ENCODE assay signal across 8 mouse cellular contexts in genomic region chr1:92933611-92934010, GRCm38 (mm10). TPM values are rescaled to one million over a fixed set of nuclear protein-coding genes. Genes with fewer than 3 reads are reported as not detected.
DNase-seq lines count a peak whose midpoint lies in the region; ATAC-seq and TF ChIP-seq lines count a peak whose summit lies in the region.

No protein-coding gene starts in this region.

- TF ChIP-seq POLR2A in MEL (IDR thresholded peaks at IDR 0.05; ENCODE audit: control insufficient read depth in 1 of 2, insufficient read depth in 1 of 2, low read depth in 1 of 2, low read length in 2 of 2, poor library complexity in 1 of 2) = no peak

- H3K27me3 ChIP-seq in heart, embryonic 15.5 days = peaks cover 5% of the 10 kb centered on the region; the same call in 1 of the 2 replicates
- no peaks in the 10 kb centered on the region for H3K27me3 ChIP-seq in MEL (ENCODE audit: control insufficient read depth in 1 of 2, insufficient read depth in 2 of 2, low read length in 2 of 2)
- H3K27me3 ChIP-seq in hindbrain, embryonic 12.5 days = peaks cover 3% of the 10 kb centered on the region; the same call in 1 of the 2 replicates
- peaks cover 15% of the 10 kb centered on the region; the same call in 1 of the 2 replicates for H3K27me3 ChIP-seq in midbrain, embryonic 12.5 days

- H3K36me3 ChIP-seq in heart, embryonic 15.5 days = peaks cover 4% of the 10 kb centered on the region; the same call in 1 of the 2 replicates
- peaks cover 0 to 13% of the 10 kb centered on the region in 2 experiments; a peak in 2 of 4 replicates for H3K36me3 ChIP-seq in MEL (ENCODE audit: control insufficient read depth in 1 of 2, insufficient read depth in 2 of 2, low read length in 2 of 2)
- peaks cover 7% of the 10 kb centered on the region for H3K36me3 ChIP-seq in hindbrain, embryonic 12.5 days
- peaks cover 8% of the 10 kb centered on the region for H3K36me3 ChIP-seq in midbrain, embryonic 12.5 days

- TF ChIP-seq CTCF in MEL (IDR thresholded peaks at IDR 0.05 in 2 of 3, conservative IDR thresholded peaks at IDR 0.05 in 1 of 3; ENCODE audit: control insufficient read depth in 1 of 3, insufficient read depth in 1 of 3, low read depth in 2 of 3, low read length in 3 of 3, poor library complexity in 1 of 3, severe bottlenecking in 1 of 3) = no peak

- TF ChIP-seq EP300 in MEL (IDR thresholded peaks at IDR 0.05; ENCODE audit: low read depth in 1 of 2, low read length in 2 of 2) = no peak

- H3K9me3 ChIP-seq in heart, embryonic 15.5 days (replicated peaks) = 0 out of 2 replicates have a peak, but pooled peaks cover 2% of the 10 kb centered on the region
- H3K9me3 ChIP-seq in MEL (replicated peaks; ENCODE audit: insufficient read depth, low read length) = no peaks in the 10 kb centered on the region
- no peaks in the 10 kb centered on the region for H3K9me3 ChIP-seq in hindbrain, embryonic 12.5 days (replicated peaks)
- no peaks in the 10 kb centered on the region for H3K9me3 ChIP-seq in midbrain, embryonic 12.5 days

- intact Hi-C loops in heart, postnatal 25 days (cut with DNase I) = loop anchor here (2.0 to 10.0 kb wide), 2 partner anchors 23 to 411 kb away; partner anchors contain the start of genes Pask, Ppp1r7 and Rnpepl1

- H3K4me2 ChIP-seq in heart, embryonic 15.5 days = peak overlapping the region; percentile 85
- peak overlapping the region; percentile 84 for H3K4me2 ChIP-seq in hindbrain, embryonic 12.5 days (replicated peaks)
- H3K4me2 ChIP-seq in midbrain, embryonic 12.5 days (replicated peaks) = peak overlapping the region; percentile 67

- peak overlapping the region; percentile 97 for H3K27ac ChIP-seq in heart, embryonic 15.5 days
- H3K27ac ChIP-seq in MEL (ENCODE audit: control insufficient read depth, low read depth, low read length) = peak overlapping the region; percentile 90
- H3K27ac ChIP-seq in hindbrain, embryonic 12.5 days = peak overlapping the region; percentile 94
- peak overlapping the region; percentile 97 for H3K27ac ChIP-seq in midbrain, embryonic 12.5 days (replicated peaks)

- no peak for TF ChIP-seq RAD21 in MEL (IDR thresholded peaks at IDR 0.05; ENCODE audit: low read depth, low read length)

- DNase-seq in heart, postnatal 25 days (ENCODE audit: low spot score) = no peak
- peak; percentile 81 for DNase-seq in MEL (ENCODE audit: low read depth, low spot score)
- no peak for DNase-seq in gastrocnemius, postnatal 4 days (ENCODE audit: low spot score in 2 of 2)
- DNase-seq in kidney, adult 9 months = no peak

- H3K79me2 ChIP-seq in MEL (ENCODE audit: control insufficient read depth, insufficient read depth, low read length, poor library complexity) = peaks cover 12% of the 10 kb centered on the region

- peak overlapping the region; percentile 54 for H3K9ac ChIP-seq in heart, embryonic 15.5 days
- peak overlapping the region; percentile 80 for H3K9ac ChIP-seq in MEL (ENCODE audit: control insufficient read depth, low read depth, low read length, poor library complexity, severe bottlenecking)
- peak overlapping the region; percentile 80 for H3K9ac ChIP-seq in hindbrain, embryonic 12.5 days
- H3K9ac ChIP-seq in midbrain, embryonic 12.5 days (replicated peaks) = peak overlapping the region; percentile 85

- peaks cover 32% of the 10 kb centered on the region for H3K4me1 ChIP-seq in heart, embryonic 15.5 days (replicated peaks)
- peaks cover 4 to 22% of the 10 kb centered on the region in 2 experiments for H3K4me1 ChIP-seq in MEL (ENCODE audit: control insufficient read depth in 1 of 2, insufficient read depth in 2 of 2, low read length in 2 of 2)
- H3K4me1 ChIP-seq in hindbrain, embryonic 12.5 days = peaks cover 28% of the 10 kb centered on the region
- peaks cover 27% of the 10 kb centered on the region for H3K4me1 ChIP-seq in midbrain, embryonic 12.5 days

- 69% methylated on average over 4 of the region's 4 CpGs for WGBS in heart, embryonic 15.5 days
- 84% methylated on average over 4 of the region's 4 CpGs for WGBS in hindbrain, embryonic 12.5 days
- 72% methylated on average over 4 of the region's 4 CpGs for WGBS in midbrain, embryonic 12.5 days

- ATAC-seq in heart, embryonic 15.5 days (replicated peaks; ENCODE audit: insufficient number of reproducible peaks, insufficient read depth, low FRiP score, low read depth) = no peak
- no peak for ATAC-seq in hindbrain, embryonic 12.5 days (ENCODE audit: low FRiP score)
- ATAC-seq in midbrain, embryonic 12.5 days (ENCODE audit: low FRiP score, low read depth) = no peak
- ATAC-seq in activated CD4-positive, CD25-positive, alpha-beta regulatory T cell, adult 4 months = no peak

- peak overlapping the region; percentile 74 for H3K4me3 ChIP-seq in heart, embryonic 15.5 days
- H3K4me3 ChIP-seq in MEL (ENCODE audit: control insufficient read depth in 1 of 2, insufficient read depth in 1 of 2, low read depth in 2 of 2, low read length in 2 of 2) = peak overlapping the region; percentile 63 to 85
- H3K4me3 ChIP-seq in hindbrain, embryonic 12.5 days = peak overlapping the region; percentile 84
- peak overlapping the region; percentile 82 for H3K4me3 ChIP-seq in midbrain, embryonic 12.5 days

TF ChIP-seq in MEL, 35 proteins besides CTCF, POLR2A, EP300 and RAD21:
- TF ChIP-seq GATA1 (IDR thresholded peaks at IDR 0.05; ENCODE audit: low read depth, low read length) (no peak), TBP (IDR thresholded peaks at IDR 0.05; ENCODE audit: low read depth, low read length) (0 out of 2 replicates have a peak, but pooled peaks have one; percentile 39)

RNA-seq across cellular contexts. Expression of gene Capn10, which starts 0.6 kb away (rescaled TPM):
- polyA plus RNA-seq in heart, embryonic 15.5 days (2015; fragmentation: Nextera tagmentation; extraction: Ambion mirVana) = 21.7 and 23.6 TPM in 2 replicates
- 1 to 10 TPM; 6.9 TPM for total RNA-seq in heart, postnatal 25 days (2021)
- 30.5 and 30.7 TPM in 2 replicates for total RNA-seq in MEL (2012; rRNA removed)
- polyA plus RNA-seq in MEL (2012; ENCODE audit: insufficient read depth in 1 of 2, insufficient read length in 2 of 2, low read depth in 1 of 2, low replicate concordance in 2 of 2, missing spikeins in 1 of 2) = 10 to 100 TPM in 1 of 2 experiments, not detected in 1; 43.3 TPM
- polyA plus RNA-seq in hindbrain, embryonic 12.5 days (2016; fragmentation: Nextera tagmentation; extraction: Ambion mirVana) = 54.7 and 56.3 TPM in 2 replicates
- 55.2 TPM in 2 replicates for polyA plus RNA-seq in midbrain, embryonic 12.5 days (2016; fragmentation: Nextera tagmentation; extraction: Ambion mirVana)
- polyA plus RNA-seq in activated CD4-positive, CD25-positive, alpha-beta regulatory T cell, adult 4 months (2017; shearing (Covaris generic)) = 1 to 10 TPM; 4.0 to 8.0 TPM
- 10 to 100 TPM; 12.6 to 13.8 TPM for total RNA-seq in gastrocnemius, postnatal 4 days (2021)

RNA-seq across cellular contexts. Expression of gene Gpr35, which starts 17.1 kb away (rescaled TPM):
- polyA plus RNA-seq in heart, embryonic 15.5 days (2015; fragmentation: Nextera tagmentation; extraction: Ambion mirVana) = 0.43 and 0.94 TPM in 2 replicates
- total RNA-seq in heart, postnatal 25 days (2021) = under 1 TPM; 0.36 to 0.75 TPM
- total RNA-seq in MEL (2012; rRNA removed) = not detected in 2 replicates
- under 1 TPM in 1 of 2 experiments, not detected in 1; 0.22 TPM for polyA plus RNA-seq in MEL (2012; ENCODE audit: insufficient read depth in 1 of 2, insufficient read length in 2 of 2, low read depth in 1 of 2, low replicate concordance in 2 of 2, missing spikeins in 1 of 2)
- 0.10 and 0.41 TPM in 2 replicates for polyA plus RNA-seq in hindbrain, embryonic 12.5 days (2016; fragmentation: Nextera tagmentation; extraction: Ambion mirVana)
- polyA plus RNA-seq in midbrain, embryonic 12.5 days (2016; fragmentation: Nextera tagmentation; extraction: Ambion mirVana) = 0.27 and 0.45 TPM in 2 replicates
- under 1 TPM; 0.21 to 0.61 TPM for polyA plus RNA-seq in activated CD4-positive, CD25-positive, alpha-beta regulatory T cell, adult 4 months (2017; shearing (Covaris generic))
- total RNA-seq in gastrocnemius, postnatal 4 days (2021) = under 1 TPM; 0.13 to 0.66 TPM

RNA-seq across cellular contexts. Expression of gene Rnpepl1, which starts 23.0 kb away (rescaled TPM):
- polyA plus RNA-seq in heart, embryonic 15.5 days (2015; fragmentation: Nextera tagmentation; extraction: Ambion mirVana) = 33.5 and 49.5 TPM in 2 replicates
- 10 to 100 TPM; 77.8 to 77.9 TPM for total RNA-seq in heart, postnatal 25 days (2021)
- 25.2 and 31.1 TPM in 2 replicates for total RNA-seq in MEL (2012; rRNA removed)
- 10 to 100 TPM in 1 of 2 experiments, not detected in 1; 91.0 TPM for polyA plus RNA-seq in MEL (2012; ENCODE audit: insufficient read depth in 1 of 2, insufficient read length in 2 of 2, low read depth in 1 of 2, low replicate concordance in 2 of 2, missing spikeins in 1 of 2)
- polyA plus RNA-seq in hindbrain, embryonic 12.5 days (2016; fragmentation: Nextera tagmentation; extraction: Ambion mirVana) = 31.6 and 34.7 TPM in 2 replicates
- 27.6 and 29.9 TPM in 2 replicates for polyA plus RNA-seq in midbrain, embryonic 12.5 days (2016; fragmentation: Nextera tagmentation; extraction: Ambion mirVana)
- 10 to 100 TPM; 23.3 to 25.3 TPM for polyA plus RNA-seq in activated CD4-positive, CD25-positive, alpha-beta regulatory T cell, adult 4 months (2017; shearing (Covaris generic))
- total RNA-seq in gastrocnemius, postnatal 4 days (2021) = 10 to 100 TPM; 63.6 to 65.5 TPM

RNA-seq across cellular contexts. Expression of gene Dusp28, which starts 26.8 kb away (rescaled TPM):
- 14.1 and 15.0 TPM in 2 replicates for polyA plus RNA-seq in heart, embryonic 15.5 days (2015; fragmentation: Nextera tagmentation; extraction: Ambion mirVana)
- total RNA-seq in heart, postnatal 25 days (2021) = 10 to 100 TPM; 11.9 to 13.2 TPM
- total RNA-seq in MEL (2012; rRNA removed) = 10.1 and 11.9 TPM in 2 replicates
- polyA plus RNA-seq in MEL (2012; ENCODE audit: insufficient read depth in 1 of 2, insufficient read length in 2 of 2, low read depth in 1 of 2, low replicate concordance in 2 of 2, missing spikeins in 1 of 2) = 10 to 100 TPM in 1 of 2 experiments, not detected in 1; 12.0 TPM
- polyA plus RNA-seq in hindbrain, embryonic 12.5 days (2016; fragmentation: Nextera tagmentation; extraction: Ambion mirVana) = 11.9 and 12.9 TPM in 2 replicates
- polyA plus RNA-seq in midbrain, embryonic 12.5 days (2016; fragmentation: Nextera tagmentation; extraction: Ambion mirVana) = 14.6 and 16.7 TPM in 2 replicates
- 1 to 10 TPM; 4.3 TPM for polyA plus RNA-seq in activated CD4-positive, CD25-positive, alpha-beta regulatory T cell, adult 4 months (2017; shearing (Covaris generic))
- total RNA-seq in gastrocnemius, postnatal 4 days (2021) = 10 to 100 TPM; 22.2 to 23.1 TPM

RNA-seq across cellular contexts. Expression of gene Ankmy1, which starts 30.9 kb away (rescaled TPM):
- 0.10 and 0.77 TPM in 2 replicates for polyA plus RNA-seq in heart, embryonic 15.5 days (2015; fragmentation: Nextera tagmentation; extraction: Ambion mirVana)
- total RNA-seq in heart, postnatal 25 days (2021) = not detected
- 0.07 TPM in 1 of 2 replicates, not detected in the other for total RNA-seq in MEL (2012; rRNA removed)
- polyA plus RNA-seq in MEL (2012; ENCODE audit: insufficient read depth in 1 of 2, insufficient read length in 2 of 2, low read depth in 1 of 2, low replicate concordance in 2 of 2, missing spikeins in 1 of 2) = under 1 TPM in 1 of 2 experiments, not detected in 1; 0.08 TPM
- polyA plus RNA-seq in hindbrain, embryonic 12.5 days (2016; fragmentation: Nextera tagmentation; extraction: Ambion mirVana) = 0.52 and 0.67 TPM in 2 replicates
- polyA plus RNA-seq in midbrain, embryonic 12.5 days (2016; fragmentation: Nextera tagmentation; extraction: Ambion mirVana) = 0.45 and 0.80 TPM in 2 replicates
- polyA plus RNA-seq in activated CD4-positive, CD25-positive, alpha-beta regulatory T cell, adult 4 months (2017; shearing (Covaris generic)) = 1 to 10 TPM in 1 of 2 experiments, under 1 TPM in 1; 0.47 to 1.1 TPM
- total RNA-seq in gastrocnemius, postnatal 4 days (2021) = under 1 TPM; 0.52 to 0.70 TPM
